Mouse (Mus musculus) neural tube, embryonic 14.5 days (tissue): ENCODE results near the gene Cir1. TPM values are rescaled to one million over a fixed set of nuclear protein-coding genes. Genes with fewer than 3 reads are reported as not detected.

Experiments used
- ATAC-seq: fragments of 200-750 bp; cut with Nextera tagmentation; 2 replicates; pipeline ENCODE4 v1.8.0; 2017; ENCODE audit warnings: low read depth, mild to moderate bottlenecking, moderate TSS enrichment, moderate library complexity
- H3K27ac ChIP-seq: fragments of 300-500 bp; sonication (generic); 2 replicates; pipeline ENCODE4 v1.5.1; 2014; ENCODE audit warnings: low read depth, mild to moderate bottlenecking, control low read depth, low read length, moderate library complexity, mixed read lengths
- H3K27me3 ChIP-seq: fragments of 300-500 bp; sonication (generic); 2 replicates; pipeline ENCODE4 v1.6.1; 2014; ENCODE audit warnings: low read length; ENCODE audit not compliant: control insufficient read depth, insufficient read depth
- H3K36me3 ChIP-seq: fragments of 300-500 bp; sonication (generic); 2 replicates; pipeline ENCODE4 v1.6.1; 2014; ENCODE audit warnings: low read length, mixed read lengths; ENCODE audit not compliant: control insufficient read depth, insufficient read depth
- H3K4me1 ChIP-seq: fragments of 300-500 bp; sonication (generic); 2 replicates; pipeline ENCODE4 v1.6.1; 2014; ENCODE audit warnings: low read length; ENCODE audit not compliant: control insufficient read depth, insufficient read depth
- H3K4me2 ChIP-seq: fragments of 300-500 bp; sonication (generic); 2 replicates; pipeline ENCODE4 v1.6.1; 2014; ENCODE audit warnings: mild to moderate bottlenecking, low read depth, low read length, control low read depth
- H3K4me3 ChIP-seq: fragments of 300-500 bp; sonication (generic); 2 replicates; pipeline ENCODE4 v1.5.1; 2014; ENCODE audit warnings: low read depth, low read length, control low read depth, mixed read lengths
- H3K9ac ChIP-seq: fragments of 300-500 bp; sonication (generic); replicated peaks from 2 replicates; pipeline ENCODE4 v1.6.1; 2014; ENCODE audit warnings: low read depth, mild to moderate bottlenecking, control low read depth, low read length, mixed read lengths
- H3K9me3 ChIP-seq: fragments of 300-500 bp; sonication (generic); 2 replicates; pipeline ENCODE4 v1.6.1; 2016; ENCODE audit warnings: low read length; ENCODE audit not compliant: control insufficient read depth
- WGBS: fragments of 180-500 bp; shearing (Covaris S2); extraction: QIAGEN DNeasy Blood & Tissue Kit; methylation state at CpG from one replicate; pipeline ENCODE4 v1.1.7; 2014; 5-methylcytosine and 5-hydroxymethylcytosine counted together
- polyA plus RNA-seq: library from polyadenylated mRNA; unstranded; fragments of >200 nt; fragmentation: Nextera tagmentation; extraction: Ambion mirVana; gene quantifications from 2 replicates; pipeline ENCODE4 v1.2.1, GENCODE M21; 2014

Cir1 gene
- polyA plus RNA-seq, 1 experiment from 2014 or later = 28.7 TPM

- no peak; the same call in 1 of the 2 replicates for ATAC-seq
- no peak overlapping the region for H3K27ac ChIP-seq
- 53% methylated on average over 13 of the region's 13 CpGs for WGBS
These were observed 34.0 kb upstream of the Cir1 start for GRCm38 (mm10) chr2:73346345-73347086.

DNA sequence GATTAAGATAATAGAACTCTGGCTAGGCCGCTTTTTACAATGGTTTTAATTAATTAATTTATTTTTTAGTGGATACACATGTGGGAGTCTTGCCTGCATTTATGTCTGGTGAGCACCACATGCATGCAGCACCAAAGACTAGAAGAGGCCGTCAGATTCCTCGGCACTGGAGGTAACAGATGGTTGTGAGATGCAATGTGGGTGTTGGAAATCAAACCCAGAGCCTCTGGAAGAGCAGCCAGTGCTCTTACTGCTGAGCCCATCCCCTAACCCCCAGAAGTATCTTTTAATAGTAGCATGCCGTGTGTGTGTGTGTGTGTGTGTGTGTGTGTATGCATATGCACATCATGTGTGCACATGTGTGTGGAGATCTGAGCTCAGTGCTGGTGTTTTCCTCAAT is 32.7 kb upstream of the Cir1 start:
- Histone ChIP-seq H3K9ac (no peak overlapping the region), H3K9me3 (no peaks in the 10 kb centered on the region), H3K27me3 (no peaks in the 10 kb centered on the region), H3K27ac (no peak overlapping the region), H3K4me3 (no peak overlapping the region), H3K4me1 (no peaks in the 10 kb centered on the region; the same call in 1 of the 2 replicates), H3K36me3 (no peaks in the 10 kb centered on the region), H3K4me2 (no peak overlapping the region)
- ATAC-seq = no peak
- 84% methylated on average over 4 of the region's 4 CpGs for WGBS

More at GRCm38 (mm10) chr2:73346345-73347086, 34.0 kb upstream of the Cir1 start:
- Histone ChIP-seq H3K9me3 (no peaks in the 10 kb centered on the region), H3K36me3 (no peaks in the 10 kb centered on the region), H3K4me2 (no peak overlapping the region), H3K9ac (no peak overlapping the region), H3K4me1 (no peaks in the 10 kb centered on the region; the same call in 1 of the 2 replicates), H3K4me3 (no peak overlapping the region), H3K27me3 (no peaks in the 10 kb centered on the region)

- no peak overlapping the region for H3K4me3 ChIP-seq
- no peak overlapping the region for H3K4me2 ChIP-seq
- ATAC-seq = no peak
- no peaks in the 10 kb centered on the region; the same call in 1 of the 2 replicates for H3K4me1 ChIP-seq
- 93% methylated on average over 5 of the region's 5 CpGs for WGBS
- no peaks in the 10 kb centered on the region for H3K27me3 ChIP-seq
- H3K27ac ChIP-seq = no peak overlapping the region
- H3K9me3 ChIP-seq = no peaks in the 10 kb centered on the region
- no peaks in the 10 kb centered on the region for H3K36me3 ChIP-seq
- no peak overlapping the region for H3K9ac ChIP-seq
These were observed 31.2 kb upstream of the Cir1 start for GRCm38 (mm10) chr2:73343701-73344100.

DNA sequence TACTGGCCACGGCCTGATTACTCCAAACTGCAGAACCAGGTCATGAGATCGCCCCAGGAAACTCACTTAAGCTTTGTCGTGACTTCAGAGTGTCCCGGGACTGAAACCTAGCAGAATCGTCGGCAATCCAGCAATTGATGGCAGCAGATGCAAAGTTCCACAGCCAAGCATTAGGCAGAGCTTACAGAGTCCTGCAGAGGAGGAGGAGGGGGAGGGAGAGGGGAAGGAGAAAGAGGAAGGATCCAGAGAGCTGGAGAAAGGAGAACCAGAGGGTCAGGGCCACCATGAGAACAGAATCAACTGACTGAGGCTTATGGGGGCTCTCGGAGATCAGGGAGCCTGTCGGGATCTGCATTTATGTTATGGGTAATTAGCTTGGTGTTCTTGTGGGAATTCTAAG is 25.9 kb upstream of the Cir1 start:
- Histone ChIP-seq H3K27ac (no peak overlapping the region), H3K4me1 (no peaks in the 10 kb centered on the region), H3K27me3 (no peaks in the 10 kb centered on the region), H3K36me3 (no peaks in the 10 kb centered on the region), H3K4me3 (no peak overlapping the region), H3K4me2 (no peak overlapping the region), H3K9ac (no peak overlapping the region), H3K9me3 (no peaks in the 10 kb centered on the region)
- 72% methylated on average over 8 of the region's 8 CpGs for WGBS
- no peak for ATAC-seq

- no peak for ATAC-seq
- H3K9ac ChIP-seq = no peak overlapping the region
- H3K4me1 ChIP-seq = no peaks in the 10 kb centered on the region
- no peaks in the 10 kb centered on the region for H3K27me3 ChIP-seq
- 91% methylated on average over 3 of the region's 3 CpGs for WGBS
- H3K4me2 ChIP-seq = no peak overlapping the region
- no peaks in the 10 kb centered on the region for H3K9me3 ChIP-seq
- no peak overlapping the region for H3K4me3 ChIP-seq
- no peaks in the 10 kb centered on the region for H3K36me3 ChIP-seq
- H3K27ac ChIP-seq = no peak overlapping the region
These were observed 23.4 kb upstream of the Cir1 start for GRCm38 (mm10) chr2:73335949-73336348.

- no peak overlapping the region for H3K4me2 ChIP-seq
- ATAC-seq = no peak
- H3K4me3 ChIP-seq = no peak overlapping the region
- H3K27me3 ChIP-seq = no peaks in the 10 kb centered on the region
- H3K36me3 ChIP-seq = no peaks in the 10 kb centered on the region
- H3K27ac ChIP-seq = no peak overlapping the region
- no peaks in the 10 kb centered on the region for H3K4me1 ChIP-seq
- WGBS = 75% methylated on average over 5 of the region's 5 CpGs
- H3K9ac ChIP-seq = no peak overlapping the region
- H3K9me3 ChIP-seq = no peaks in the 10 kb centered on the region
These were observed 13.4 kb upstream of the Cir1 start for GRCm38 (mm10) chr2:73325871-73326270.

- Histone ChIP-seq H3K27ac (no peak overlapping the region), H3K36me3 (no peaks in the 10 kb centered on the region), H3K9ac (no peak overlapping the region), H3K4me2 (no peak overlapping the region), H3K9me3 (no peaks in the 10 kb centered on the region), H3K27me3 (no peaks in the 10 kb centered on the region), H3K4me1 (no peaks in the 10 kb centered on the region), H3K4me3 (no peak overlapping the region)
- 65% methylated on average over 12 of the region's 12 CpGs for WGBS
- ATAC-seq = no peak
These were observed 10.5 kb upstream of the Cir1 start for GRCm38 (mm10) chr2:73322991-73323390.

DNA sequence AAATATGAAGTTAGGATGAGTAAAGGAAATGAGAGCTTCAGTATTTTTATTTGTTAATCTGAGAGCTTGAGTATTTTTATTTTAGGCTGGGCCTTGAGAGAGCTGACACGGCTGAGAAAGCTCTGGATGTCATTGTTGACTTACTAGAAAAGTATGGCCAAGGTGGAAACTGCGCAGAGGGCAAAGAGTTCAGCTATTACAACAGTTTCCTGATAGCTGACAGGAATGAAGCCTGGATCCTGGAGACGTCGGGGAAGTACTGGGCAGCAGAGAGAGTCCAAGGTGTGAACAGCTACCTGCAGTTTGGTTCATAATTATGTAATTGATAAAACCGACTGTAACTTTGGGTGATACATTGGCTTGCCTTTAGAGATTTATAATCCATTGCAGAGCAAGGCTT is 6.7 kb upstream of the Cir1 start:
- no peak overlapping the region for H3K27ac ChIP-seq
- H3K4me1 ChIP-seq = no peaks in the 10 kb centered on the region
- WGBS = 93% methylated on average over 5 of the region's 5 CpGs
- H3K4me3 ChIP-seq = no peak overlapping the region
- H3K36me3 ChIP-seq = no peaks in the 10 kb centered on the region
- ATAC-seq = no peak
- H3K9me3 ChIP-seq = no peaks in the 10 kb centered on the region
- no peak overlapping the region for H3K4me2 ChIP-seq
- H3K9ac ChIP-seq = no peak overlapping the region
- no peaks in the 10 kb centered on the region for H3K27me3 ChIP-seq

DNA sequence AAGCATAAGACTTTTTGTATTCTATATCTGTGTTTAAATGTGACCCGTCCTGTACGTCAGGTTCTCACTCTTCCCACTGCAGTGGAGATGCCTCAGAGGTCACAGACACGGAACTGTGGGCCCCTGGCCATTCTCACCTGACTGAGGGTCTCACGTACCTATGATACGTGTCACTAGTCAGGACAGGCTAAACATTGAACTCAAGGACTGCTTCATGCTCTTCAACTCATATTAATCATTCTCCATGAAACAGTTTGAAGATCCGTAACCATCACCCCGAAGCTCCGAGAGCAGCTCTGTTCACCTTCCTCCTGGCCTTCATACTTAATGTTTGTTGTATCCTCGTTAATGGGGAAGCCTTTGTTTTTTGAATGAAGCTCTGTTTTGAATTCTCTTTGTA is 4.9 kb upstream of the Cir1 start:
- no peaks in the 10 kb centered on the region for H3K4me1 ChIP-seq
- no peaks in the 10 kb centered on the region for H3K9me3 ChIP-seq
- H3K27ac ChIP-seq = no peak overlapping the region
- H3K27me3 ChIP-seq = no peaks in the 10 kb centered on the region
- H3K4me2 ChIP-seq = no peak overlapping the region
- ATAC-seq = no peak
- H3K4me3 ChIP-seq = no peak overlapping the region
- no peak overlapping the region for H3K9ac ChIP-seq
- H3K36me3 ChIP-seq = no peaks in the 10 kb centered on the region
- 96% methylated on average over 9 of the region's 9 CpGs for WGBS
